In genomic region chr5:91708149-91708548, GRCm38 (mm10) we compare ENCODE assay signal across 21 mouse cellular contexts.
DNase-seq lines count a peak whose midpoint lies in the region; ATAC-seq and TF ChIP-seq lines count a peak whose summit lies in the region.
"Had no signal": no experiment of that assay in that cellular context is flagged by ENCODE, and none has a peak within 500 bp of the region (broad histone marks: within the 10 kb centered on the region; RNA-seq: fewer than 3 reads in every experiment).

No protein-coding gene starts in this region.

- no peak for TF ChIP-seq CTCF in stomach, postnatal 0 days (IDR thresholded peaks at IDR 0.05; ENCODE audit: low read depth)

- ATAC-seq in stomach, embryonic 14.5 days (ENCODE audit: insufficient number of reproducible peaks, insufficient read depth, low FRiP score, low read depth): no peak
- no peak for ATAC-seq in stomach, postnatal 0 days (ENCODE audit: low FRiP score, low TSS enrichment)
- no peak for ATAC-seq in stomach, embryonic 15.5 days (ENCODE audit: insufficient read depth, low FRiP score, low read depth)
- ATAC-seq: activated CD4-positive, CD25-positive, alpha-beta regulatory T cell, adult 4 months; forebrain, embryonic 13.5 days; forebrain, embryonic 15.5 days; forebrain, postnatal 0 days; Patski had no signal

- WGBS in stomach, embryonic 14.5 days: 79% methylated on average over 6 of the region's 6 CpGs
- 57% methylated on average over 6 of the region's 6 CpGs for WGBS in stomach, postnatal 0 days
- WGBS in stomach, embryonic 15.5 days: 77% methylated on average over 6 of the region's 6 CpGs

- H3K4me3 ChIP-seq in stomach, embryonic 14.5 days (ENCODE audit: low read depth, low read length): no peak overlapping the region
- no peak overlapping the region for H3K4me3 ChIP-seq in stomach, postnatal 0 days (ENCODE audit: low read depth, low read length)
- no peak overlapping the region for H3K4me3 ChIP-seq in stomach, embryonic 15.5 days (replicated peaks)
- H3K4me3 ChIP-seq: embryonic facial prominence, embryonic 10.5 days; embryonic facial prominence, embryonic 12.5 days; forebrain, embryonic 13.5 days; forebrain, embryonic 15.5 days had no signal

- DNase-seq in stomach, postnatal 0 days (ENCODE audit: low spot score): no peak
- no peak for DNase-seq in left cerebral cortex, postnatal 25 days (ENCODE audit: low spot score in 2 of 2)
- DNase-seq in kidney, adult 18-20 months: no peak
- DNase-seq: adrenal gland, adult 8-10 months; adrenal gland, postnatal 14 days; adrenal gland, postnatal 36 days; cerebellum, adult 11-12 months; cerebellum, adult 2 months; cerebellum, adult 9-10 months; cerebellum, postnatal 10 days; cerebellum, postnatal 25 days; forebrain, postnatal 0 days had no signal

- H3K27ac ChIP-seq in stomach, embryonic 14.5 days (ENCODE audit: low read length): peak overlapping the region; percentile 48; the same call in 1 of the 2 replicates
- H3K27ac ChIP-seq in stomach, postnatal 0 days (replicated peaks): no peak overlapping the region
- H3K27ac ChIP-seq in stomach, embryonic 15.5 days: peak overlapping the region; percentile 32
- H3K27ac ChIP-seq: embryonic facial prominence, embryonic 10.5 days; embryonic facial prominence, embryonic 12.5 days; forebrain, embryonic 13.5 days; forebrain, embryonic 15.5 days had no signal

- no peaks in the 10 kb centered on the region for H3K9me3 ChIP-seq in stomach, embryonic 14.5 days (ENCODE audit: control insufficient read depth, low read depth, low read length)
- no peaks in the 10 kb centered on the region for H3K9me3 ChIP-seq in stomach, postnatal 0 days (ENCODE audit: control insufficient read depth, low read length)
- no peaks in the 10 kb centered on the region for H3K9me3 ChIP-seq in stomach, embryonic 15.5 days
- H3K9me3 ChIP-seq: embryonic facial prominence, embryonic 10.5 days; embryonic facial prominence, embryonic 12.5 days; forebrain, embryonic 13.5 days; forebrain, embryonic 15.5 days; G1E had no signal

- intact Hi-C loops in left cerebral cortex, postnatal 25 days (cut with DNase I): no loop called here

- H3K9ac ChIP-seq in stomach, embryonic 14.5 days (replicated peaks; ENCODE audit: low read depth, low read length): no peak overlapping the region
- H3K9ac ChIP-seq in stomach, postnatal 0 days (ENCODE audit: low read length): no peak overlapping the region
- no peak overlapping the region for H3K9ac ChIP-seq in stomach, embryonic 15.5 days
- H3K9ac ChIP-seq: embryonic facial prominence, embryonic 12.5 days; forebrain, embryonic 13.5 days; forebrain, embryonic 15.5 days; forebrain, postnatal 0 days had no signal

- TF ChIP-seq EP300 in stomach, postnatal 0 days (optimal IDR thresholded peaks at IDR 0.05): no peak

- no peaks in the 10 kb centered on the region for H3K36me3 ChIP-seq in stomach, embryonic 14.5 days (ENCODE audit: control insufficient read depth, insufficient read depth, low read length)
- H3K36me3 ChIP-seq in stomach, postnatal 0 days (ENCODE audit: control insufficient read depth, insufficient read depth, low read length): no peaks in the 10 kb centered on the region
- H3K36me3 ChIP-seq in stomach, embryonic 15.5 days: no peaks in the 10 kb centered on the region
- H3K36me3 ChIP-seq: embryonic facial prominence, embryonic 10.5 days; embryonic facial prominence, embryonic 12.5 days; forebrain, embryonic 15.5 days; G1E had no signal

- H3K4me2 ChIP-seq in stomach, embryonic 14.5 days (replicated peaks; ENCODE audit: low read depth, low read length): no peak overlapping the region
- H3K4me2 ChIP-seq in stomach, postnatal 0 days (replicated peaks; ENCODE audit: low read depth): no peak overlapping the region
- H3K4me2 ChIP-seq in stomach, embryonic 15.5 days: no peak overlapping the region
- H3K4me2 ChIP-seq: embryonic facial prominence, embryonic 12.5 days; forebrain, embryonic 13.5 days; forebrain, embryonic 15.5 days had no signal

- H3K27me3 ChIP-seq in stomach, embryonic 14.5 days (ENCODE audit: control insufficient read depth, insufficient read depth, low read length): no peaks in the 10 kb centered on the region
- H3K27me3 ChIP-seq in stomach, postnatal 0 days (ENCODE audit: control insufficient read depth, insufficient read depth, low read length): no peaks in the 10 kb centered on the region
- no peaks in the 10 kb centered on the region for H3K27me3 ChIP-seq in stomach, embryonic 15.5 days (replicated peaks)
- H3K27me3 ChIP-seq: embryonic facial prominence, embryonic 12.5 days; forebrain, embryonic 13.5 days; forebrain, embryonic 15.5 days; Patski had no signal

- H3K4me1 ChIP-seq in stomach, embryonic 14.5 days (ENCODE audit: control insufficient read depth, insufficient read depth, low read length): peaks cover 5% of the 10 kb centered on the region; the same call in 1 of the 2 replicates
- no peaks in the 10 kb centered on the region for H3K4me1 ChIP-seq in stomach, postnatal 0 days (replicated peaks; ENCODE audit: control insufficient read depth, insufficient read depth)
- H3K4me1 ChIP-seq in stomach, embryonic 15.5 days: no peaks in the 10 kb centered on the region
- H3K4me1 ChIP-seq: forebrain, embryonic 15.5 days had no signal
